In genomic region chr9:122837216-122837615, GRCm38 (mm10) we compare ENCODE assay signal across 12 mouse cellular contexts. TPM values are rescaled to one million over a fixed set of nuclear protein-coding genes. Genes with fewer than 3 reads are reported as not detected.
DNase-seq lines count a peak whose midpoint lies in the region; ATAC-seq and TF ChIP-seq lines count a peak whose summit lies in the region.
"Had no signal": no experiment of that assay in that cellular context is flagged by ENCODE, and none has a peak within 500 bp of the region (broad histone marks: within the 10 kb centered on the region; RNA-seq: fewer than 3 reads in every experiment).

No protein-coding gene starts in this region.

- WGBS in heart, embryonic 14.5 days: 82% methylated on average over 4 of the region's 4 CpGs
- WGBS in midbrain, embryonic 13.5 days: 88% methylated on average over 4 of the region's 4 CpGs
- 83% methylated on average over 4 of the region's 4 CpGs for WGBS in midbrain, postnatal 0 days
- 76% methylated on average over 4 of the region's 4 CpGs for WGBS in intestine, embryonic 15.5 days
- 61% methylated on average over 4 of the region's 4 CpGs for WGBS in stomach, postnatal 0 days

- no peak for DNase-seq in heart, adult 9 months (ENCODE audit: low spot score in 2 of 2)
- DNase-seq in midbrain, postnatal 0 days (ENCODE audit: low spot score): no peak
- DNase-seq in stomach, postnatal 0 days (ENCODE audit: low spot score): no peak
- no peak for DNase-seq in ovary, postnatal 10 days (ENCODE audit: low spot score)
- DNase-seq: gastrocnemius, postnatal 25 days had no signal

- no peak overlapping the region for H3K4me3 ChIP-seq in heart, embryonic 14.5 days (ENCODE audit: control insufficient read depth in 1 of 2, insufficient read depth in 1 of 2, low read depth in 1 of 2, low read length in 2 of 2)
- no peak overlapping the region for H3K4me3 ChIP-seq in midbrain, embryonic 13.5 days (replicated peaks)
- H3K4me3 ChIP-seq in midbrain, postnatal 0 days (ENCODE audit: low read depth, low read length): no peak overlapping the region
- no peak overlapping the region for H3K4me3 ChIP-seq in intestine, embryonic 15.5 days (replicated peaks)
- no peak overlapping the region for H3K4me3 ChIP-seq in stomach, postnatal 0 days (ENCODE audit: low read depth, low read length)
- H3K4me3 ChIP-seq: myocyte had no signal

- TF ChIP-seq EP300 in stomach, postnatal 0 days (optimal IDR thresholded peaks at IDR 0.05): no peak

- TF ChIP-seq CTCF in midbrain, postnatal 0 days (IDR thresholded peaks at IDR 0.05): no peak
- no peak for TF ChIP-seq CTCF in stomach, postnatal 0 days (IDR thresholded peaks at IDR 0.05; ENCODE audit: low read depth)

- no peaks in the 10 kb centered on the region for H3K9me3 ChIP-seq in heart, embryonic 14.5 days (ENCODE audit: control insufficient read depth, low read length)
- no peaks in the 10 kb centered on the region for H3K9me3 ChIP-seq in midbrain, embryonic 13.5 days
- no peaks in the 10 kb centered on the region for H3K9me3 ChIP-seq in midbrain, postnatal 0 days (ENCODE audit: low read length)
- no peaks in the 10 kb centered on the region for H3K9me3 ChIP-seq in intestine, embryonic 15.5 days
- H3K9me3 ChIP-seq in stomach, postnatal 0 days (ENCODE audit: control insufficient read depth, low read length): no peaks in the 10 kb centered on the region

- H3K27me3 ChIP-seq in heart, embryonic 14.5 days (ENCODE audit: control insufficient read depth, insufficient read depth, low read length): no peaks in the 10 kb centered on the region
- H3K27me3 ChIP-seq in midbrain, embryonic 13.5 days: no peaks in the 10 kb centered on the region
- no peaks in the 10 kb centered on the region for H3K27me3 ChIP-seq in midbrain, postnatal 0 days (ENCODE audit: insufficient read depth, low read length)
- no peaks in the 10 kb centered on the region for H3K27me3 ChIP-seq in intestine, embryonic 15.5 days (replicated peaks)
- no peaks in the 10 kb centered on the region for H3K27me3 ChIP-seq in stomach, postnatal 0 days (ENCODE audit: control insufficient read depth, insufficient read depth, low read length)

- H3K27ac ChIP-seq in heart, embryonic 14.5 days (replicated peaks in 1 of 2; ENCODE audit: control insufficient read depth in 1 of 2, insufficient read depth in 1 of 2, low read depth in 2 of 2, low read length in 2 of 2): peak overlapping the region; percentile 23 to 31; a peak in 3 of 4 replicates
- 0 out of 2 replicates have a peak overlapping the region, but pooled peaks have one; percentile 32 for H3K27ac ChIP-seq in midbrain, embryonic 13.5 days
- no peak overlapping the region for H3K27ac ChIP-seq in midbrain, postnatal 0 days (ENCODE audit: low read depth, low read length)
- H3K27ac ChIP-seq in intestine, embryonic 15.5 days: peak overlapping the region; percentile 22; the same call in 1 of the 2 replicates
- 0 out of 2 replicates have a peak overlapping the region, but pooled peaks have one; percentile 24 for H3K27ac ChIP-seq in stomach, postnatal 0 days (replicated peaks)

- peaks cover 9 to 15% of the 10 kb centered on the region in 2 experiments for H3K4me1 ChIP-seq in heart, embryonic 14.5 days (ENCODE audit: control insufficient read depth in 2 of 2, insufficient read depth in 2 of 2, low read length in 2 of 2)
- 0 out of 2 replicates have a peak, but pooled peaks cover 3% of the 10 kb centered on the region for H3K4me1 ChIP-seq in midbrain, embryonic 13.5 days (replicated peaks)
- no peaks in the 10 kb centered on the region for H3K4me1 ChIP-seq in midbrain, postnatal 0 days (ENCODE audit: insufficient read depth, low read length)
- H3K4me1 ChIP-seq in intestine, embryonic 15.5 days (replicated peaks): peaks cover 11% of the 10 kb centered on the region
- H3K4me1 ChIP-seq in stomach, postnatal 0 days (replicated peaks; ENCODE audit: control insufficient read depth, insufficient read depth): peaks cover 4% of the 10 kb centered on the region; the same call in 1 of the 2 replicates

- peaks cover 12% of the 10 kb centered on the region for H3K36me3 ChIP-seq in heart, embryonic 14.5 days (ENCODE audit: control insufficient read depth, insufficient read depth, low read length)
- H3K36me3 ChIP-seq in midbrain, embryonic 13.5 days: peaks cover 10% of the 10 kb centered on the region
- H3K36me3 ChIP-seq in midbrain, postnatal 0 days (ENCODE audit: insufficient read depth, low read length): peaks cover 11% of the 10 kb centered on the region
- no peaks in the 10 kb centered on the region for H3K36me3 ChIP-seq in intestine, embryonic 15.5 days
- H3K36me3 ChIP-seq in stomach, postnatal 0 days (ENCODE audit: control insufficient read depth, insufficient read depth, low read length): no peaks in the 10 kb centered on the region; the same call in 1 of the 2 replicates

- no peak overlapping the region for H3K4me2 ChIP-seq in heart, embryonic 14.5 days (ENCODE audit: low read length)
- H3K4me2 ChIP-seq in midbrain, embryonic 13.5 days (replicated peaks): no peak overlapping the region
- H3K4me2 ChIP-seq in midbrain, postnatal 0 days (ENCODE audit: low read depth, low read length, poor library complexity, severe bottlenecking): no peak overlapping the region
- no peak overlapping the region for H3K4me2 ChIP-seq in intestine, embryonic 15.5 days (replicated peaks)
- no peak overlapping the region for H3K4me2 ChIP-seq in stomach, postnatal 0 days (replicated peaks; ENCODE audit: low read depth)

- no peak for ATAC-seq in heart, embryonic 14.5 days (ENCODE audit: insufficient number of reproducible peaks, insufficient read depth, low FRiP score, low read depth)
- peak; percentile 58; the same call in 1 of the 2 replicates for ATAC-seq in midbrain, embryonic 13.5 days
- ATAC-seq in midbrain, postnatal 0 days (ENCODE audit: low FRiP score): no peak
- peak; percentile 53; the same call in 1 of the 2 replicates for ATAC-seq in intestine, embryonic 15.5 days
- ATAC-seq in stomach, postnatal 0 days (ENCODE audit: low FRiP score, low TSS enrichment): peak; percentile 56
- no peak for ATAC-seq in granulocyte monocyte progenitor cell, adult 5-6 weeks (replicated peaks; ENCODE audit: poor library complexity, severe bottlenecking)
- ATAC-seq: inflammation-experienced regulatory T-cells, adult 6 months had no signal

- no peak overlapping the region for H3K9ac ChIP-seq in heart, embryonic 14.5 days (ENCODE audit: low read length)
- H3K9ac ChIP-seq in midbrain, embryonic 13.5 days (replicated peaks): no peak overlapping the region
- H3K9ac ChIP-seq in midbrain, postnatal 0 days (replicated peaks; ENCODE audit: low read length, poor library complexity, severe bottlenecking): no peak overlapping the region
- no peak overlapping the region for H3K9ac ChIP-seq in intestine, embryonic 15.5 days
- H3K9ac ChIP-seq in stomach, postnatal 0 days (ENCODE audit: low read length): no peak overlapping the region

RNA-seq across cellular contexts. Expression of gene Gm35549, which starts 6.6 kb away (rescaled TPM):
- polyA plus RNA-seq in heart, embryonic 14.5 days (2014; fragmentation: Nextera tagmentation; extraction: Ambion mirVana): 0.36 TPM in 1 of 2 replicates, not detected in the other
- polyA plus RNA-seq in midbrain, embryonic 13.5 days (2015; fragmentation: Nextera tagmentation; extraction: Ambion mirVana): 0.28 TPM in 1 of 2 replicates, not detected in the other
- not detected in 2 replicates for total RNA-seq in midbrain, postnatal 0 days (2014; rRNA removed)
- polyA plus RNA-seq in midbrain, postnatal 0 days (2015; fragmentation: Nextera tagmentation; extraction: Ambion mirVana): 0.27 TPM in 1 of 2 replicates, not detected in the other
- 0.29 TPM in 1 of 2 replicates, not detected in the other for polyA plus RNA-seq in intestine, embryonic 15.5 days (2015; fragmentation: Nextera tagmentation; extraction: Ambion mirVana)
- 0.32 TPM in 1 of 2 replicates, not detected in the other for polyA plus RNA-seq in stomach, postnatal 0 days (2015; fragmentation: Nextera tagmentation; extraction: Ambion mirVana)
- not detected in 2 replicates for total RNA-seq in granulocyte monocyte progenitor cell, adult 5-6 weeks (2014; fragmentation: Nextera tagmentation)
- not detected in 2 replicates for total RNA-seq in granulocyte monocyte progenitor cell, adult 5-6 weeks (2017)
- total RNA-seq: gastrocnemius, postnatal 25 days; left cerebral cortex, postnatal 14 days had no signal

RNA-seq across cellular contexts. Expression of gene Zfp445, which starts 28.6 kb away (rescaled TPM):
- 34.8 and 36.7 TPM in 2 replicates for polyA plus RNA-seq in heart, embryonic 14.5 days (2014; fragmentation: Nextera tagmentation; extraction: Ambion mirVana)
- polyA plus RNA-seq in midbrain, embryonic 13.5 days (2015; fragmentation: Nextera tagmentation; extraction: Ambion mirVana): 109 and 116 TPM in 2 replicates
- total RNA-seq in midbrain, postnatal 0 days (2014; rRNA removed): 126 and 187 TPM in 2 replicates
- polyA plus RNA-seq in midbrain, postnatal 0 days (2015; fragmentation: Nextera tagmentation; extraction: Ambion mirVana): 70.3 and 77.6 TPM in 2 replicates
- polyA plus RNA-seq in intestine, embryonic 15.5 days (2015; fragmentation: Nextera tagmentation; extraction: Ambion mirVana): 46.6 and 48.3 TPM in 2 replicates
- polyA plus RNA-seq in stomach, postnatal 0 days (2015; fragmentation: Nextera tagmentation; extraction: Ambion mirVana): 17.0 and 19.2 TPM in 2 replicates
- total RNA-seq in granulocyte monocyte progenitor cell, adult 5-6 weeks (2014; fragmentation: Nextera tagmentation): 55.5 and 60.2 TPM in 2 replicates
- 66.3 and 78.2 TPM in 2 replicates for total RNA-seq in granulocyte monocyte progenitor cell, adult 5-6 weeks (2017)

RNA-seq across cellular contexts. Expression of gene Tcaim, which starts 31.9 kb away (rescaled TPM):
- polyA plus RNA-seq in heart, embryonic 14.5 days (2014; fragmentation: Nextera tagmentation; extraction: Ambion mirVana): 6.2 and 6.9 TPM in 2 replicates
- polyA plus RNA-seq in midbrain, embryonic 13.5 days (2015; fragmentation: Nextera tagmentation; extraction: Ambion mirVana): 8.1 and 8.2 TPM in 2 replicates
- total RNA-seq in midbrain, postnatal 0 days (2014; rRNA removed): 7.3 and 8.4 TPM in 2 replicates
- 6.6 and 7.1 TPM in 2 replicates for polyA plus RNA-seq in midbrain, postnatal 0 days (2015; fragmentation: Nextera tagmentation; extraction: Ambion mirVana)
- 5.1 and 5.7 TPM in 2 replicates for polyA plus RNA-seq in intestine, embryonic 15.5 days (2015; fragmentation: Nextera tagmentation; extraction: Ambion mirVana)
- polyA plus RNA-seq in stomach, postnatal 0 days (2015; fragmentation: Nextera tagmentation; extraction: Ambion mirVana): 2.8 and 3.1 TPM in 2 replicates
- 7.7 and 7.8 TPM in 2 replicates for total RNA-seq in granulocyte monocyte progenitor cell, adult 5-6 weeks (2014; fragmentation: Nextera tagmentation)
- total RNA-seq in granulocyte monocyte progenitor cell, adult 5-6 weeks (2017): 7.6 and 10.9 TPM in 2 replicates

RNA-seq across cellular contexts. Expression of gene Zkscan7, which starts 48.3 kb away (rescaled TPM):
- 1.1 and 1.5 TPM in 2 replicates for polyA plus RNA-seq in heart, embryonic 14.5 days (2014; fragmentation: Nextera tagmentation; extraction: Ambion mirVana)
- polyA plus RNA-seq in midbrain, embryonic 13.5 days (2015; fragmentation: Nextera tagmentation; extraction: Ambion mirVana): 4.7 TPM in 2 replicates
- 5.7 and 8.2 TPM in 2 replicates for total RNA-seq in midbrain, postnatal 0 days (2014; rRNA removed)
- 1.6 and 1.7 TPM in 2 replicates for polyA plus RNA-seq in midbrain, postnatal 0 days (2015; fragmentation: Nextera tagmentation; extraction: Ambion mirVana)
- 2.8 and 3.4 TPM in 2 replicates for polyA plus RNA-seq in intestine, embryonic 15.5 days (2015; fragmentation: Nextera tagmentation; extraction: Ambion mirVana)
- polyA plus RNA-seq in stomach, postnatal 0 days (2015; fragmentation: Nextera tagmentation; extraction: Ambion mirVana): 2.0 and 2.6 TPM in 2 replicates
- 2.6 and 3.1 TPM in 2 replicates for total RNA-seq in granulocyte monocyte progenitor cell, adult 5-6 weeks (2014; fragmentation: Nextera tagmentation)
- 0.93 and 2.3 TPM in 2 replicates for total RNA-seq in granulocyte monocyte progenitor cell, adult 5-6 weeks (2017)

Comparison
In these comparisons a context has a peak if more than half of its experiments do, and no peak if none do; other contexts are left out.
1. ATAC-seq: peak in midbrain, embryonic 13.5 days (single experiment), intestine, embryonic 15.5 days (single experiment) and stomach, postnatal 0 days (single experiment); none in heart, embryonic 14.5 days (single experiment), midbrain, postnatal 0 days (single experiment) and granulocyte monocyte progenitor cell, adult 5-6 weeks (single experiment).